Mouse (Mus musculus) embryonic facial prominence, embryonic 15.5 days (tissue): ENCODE measurements around the gene Cct4. TPM values are rescaled to one million over a fixed set of nuclear protein-coding genes. Genes with fewer than 3 reads are reported as not detected.

Source experiments
- ATAC-seq: fragments of 200-750 bp; cut with Nextera tagmentation; 2 replicates; pipeline ENCODE4 v1.8.0; 2017; ENCODE audit warnings: low read depth, moderate TSS enrichment; ENCODE audit not compliant: insufficient number of reproducible peaks, low FRiP score, low TSS enrichment
- H3K27ac ChIP-seq: fragments of 300-500 bp; sonication (generic); replicated peaks from 2 replicates; pipeline ENCODE4 v1.5.1; 2015; ENCODE audit warnings: mild to moderate bottlenecking, inconsistent platforms
- H3K27me3 ChIP-seq: fragments of 300-500 bp; sonication (generic); 2 replicates; pipeline ENCODE4 v1.6.1; 2015; ENCODE audit warnings: inconsistent platforms
- H3K36me3 ChIP-seq: fragments of 300-500 bp; sonication (generic); 2 replicates; pipeline ENCODE4 v1.6.1; 2015; ENCODE audit warnings: mild to moderate bottlenecking, inconsistent platforms
- H3K4me1 ChIP-seq: fragments of 300-500 bp; sonication (generic); 2 replicates; pipeline ENCODE4 v1.6.1; 2015; ENCODE audit warnings: inconsistent platforms
- H3K4me2 ChIP-seq: fragments of 300-500 bp; sonication (generic); replicated peaks from 2 replicates; pipeline ENCODE4 v1.6.1; 2015; ENCODE audit warnings: mild to moderate bottlenecking, inconsistent platforms
- H3K4me3 ChIP-seq: fragments of 300-500 bp; sonication (generic); replicated peaks from 2 replicates; pipeline ENCODE4 v1.5.1; 2015; ENCODE audit warnings: mild to moderate bottlenecking, inconsistent platforms
- H3K9ac ChIP-seq: fragments of 300-500 bp; sonication (generic); 2 replicates; pipeline ENCODE4 v1.6.1; 2015; ENCODE audit warnings: inconsistent platforms
- H3K9me3 ChIP-seq: fragments of 300-500 bp; sonication (generic); replicated peaks from 2 replicates; pipeline ENCODE4 v1.6.1; 2016; ENCODE audit warnings: inconsistent platforms
- WGBS: fragments of 180-500 bp; shearing (Covaris S2); methylation state at CpG from one replicate; pipeline ENCODE4 v1.1.7; 2015; 5-methylcytosine and 5-hydroxymethylcytosine counted together
- polyA plus RNA-seq: library from polyadenylated mRNA; unstranded; fragments of >200 nt; fragmentation: Nextera tagmentation; extraction: Ambion mirVana; gene quantifications from 2 replicates; pipeline ENCODE4 v1.2.1, GENCODE M21; 2015

The Cct4 gene
- polyA plus RNA-seq, 1 experiment from 2014 or later: 242 TPM

DNA sequence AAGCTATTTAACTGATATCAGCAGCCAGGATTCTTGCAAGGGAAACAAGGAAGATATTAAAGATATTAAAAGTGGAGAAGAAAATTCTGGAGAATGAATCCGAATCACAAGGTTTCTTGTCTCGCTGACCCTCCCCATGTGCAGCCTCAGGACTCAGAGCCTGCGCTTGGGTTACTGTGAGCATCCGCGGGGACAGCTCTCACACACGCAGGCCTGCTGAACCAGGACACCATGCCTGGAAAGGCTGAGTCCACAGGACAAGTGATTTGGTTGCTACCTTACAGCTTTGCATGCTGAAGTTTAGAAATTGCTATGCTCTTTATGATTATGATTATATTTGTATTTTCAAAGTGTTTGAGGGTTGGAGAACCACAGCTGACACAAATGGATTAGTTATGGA lies 39.1 kb downstream of the Cct4 start:
- Histone ChIP-seq H3K9ac (no peak overlapping the region), H3K9me3 (no peaks in the 10 kb centered on the region), H3K27ac (no peak overlapping the region), H3K4me3 (no peak overlapping the region), H3K27me3 (no peaks in the 10 kb centered on the region), H3K4me1 (no peaks in the 10 kb centered on the region), H3K36me3 (no peaks in the 10 kb centered on the region), H3K4me2 (no peak overlapping the region)
- ATAC-seq: no peak
- WGBS: 73% methylated on average over 6 of the region's 6 CpGs

DNA sequence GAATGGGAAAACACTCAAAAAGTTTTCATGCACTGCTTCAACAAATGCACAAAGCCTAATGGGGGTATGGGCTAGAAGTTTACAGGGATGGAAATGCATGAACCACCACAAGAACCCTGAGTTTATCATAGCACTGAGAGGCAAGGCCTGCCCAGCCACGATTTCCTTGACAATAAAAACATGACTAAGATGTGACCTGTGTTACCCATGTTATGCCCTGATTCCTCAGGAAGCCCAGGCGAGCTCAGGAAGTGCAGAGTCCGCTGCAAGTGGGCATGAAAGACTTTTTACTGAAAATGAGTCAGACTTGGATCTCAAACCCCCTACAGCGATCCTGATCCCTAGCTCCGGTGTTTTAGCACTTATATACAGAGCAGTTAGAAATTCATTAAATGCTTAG lies 56.9 kb downstream of the Cct4 start:
- 0 out of 2 replicates have a peak overlapping the region, but pooled peaks have one; percentile 15 for H3K4me2 ChIP-seq
- H3K9me3 ChIP-seq: no peaks in the 10 kb centered on the region
- H3K4me3 ChIP-seq: no peak overlapping the region
- WGBS: 50% methylated on average over 5 of the region's 5 CpGs
- no peaks in the 10 kb centered on the region for H3K27me3 ChIP-seq
- no peak overlapping the region for H3K27ac ChIP-seq
- ATAC-seq: no peak
- peaks cover 9% of the 10 kb centered on the region for H3K4me1 ChIP-seq
- H3K36me3 ChIP-seq: no peaks in the 10 kb centered on the region
- H3K9ac ChIP-seq: no peak overlapping the region

DNA sequence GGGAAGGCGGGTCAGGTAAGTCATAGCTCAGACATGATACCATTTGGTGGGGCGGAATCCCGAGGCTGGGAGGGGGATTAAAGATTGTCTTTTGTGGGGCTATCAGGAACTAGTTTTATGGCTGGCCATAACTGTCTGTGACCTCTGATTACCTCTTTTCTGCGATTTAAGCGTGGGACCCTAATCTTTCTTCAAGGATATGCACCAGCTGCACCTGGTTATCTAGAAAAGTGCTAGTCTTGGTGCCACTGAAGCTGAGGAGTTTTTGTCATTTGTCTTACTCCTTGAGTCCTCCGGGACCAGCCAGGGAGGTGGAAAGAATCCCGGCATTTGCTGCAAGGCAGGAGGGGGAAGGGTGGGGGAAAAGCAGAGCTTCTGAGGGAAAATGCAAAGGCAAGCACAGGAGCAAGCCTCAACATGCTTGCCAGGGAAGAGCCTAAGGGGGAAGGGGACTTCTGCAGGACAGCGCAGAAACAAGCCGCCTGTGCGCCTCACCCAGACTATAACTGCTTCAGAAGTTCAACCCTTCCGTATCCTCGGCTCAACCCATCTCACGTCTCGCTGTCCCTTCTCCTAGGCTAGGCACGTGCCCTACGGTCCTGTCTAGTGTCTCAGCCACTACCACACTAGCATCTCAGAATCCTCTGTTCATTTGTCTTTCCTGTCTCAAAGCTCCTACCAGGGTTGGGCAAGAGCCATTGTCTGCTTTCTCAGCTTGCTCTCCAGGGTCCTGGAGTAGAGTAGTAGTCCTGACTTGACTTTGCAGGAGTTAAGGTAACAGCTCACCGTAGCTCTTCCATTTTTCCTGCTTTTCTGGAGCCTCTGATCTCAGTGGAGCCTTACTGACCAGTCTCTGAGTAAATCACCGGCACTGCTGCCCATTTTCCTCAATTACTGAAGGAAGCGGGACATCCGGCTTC lies 57.6 kb downstream of the Cct4 start:
- WGBS: 25% methylated on average over 20 of the region's 20 CpGs
- H3K27ac ChIP-seq: no peak overlapping the region
- H3K4me2 ChIP-seq: peak overlapping the region; percentile 15
- no peak for ATAC-seq
- H3K4me3 ChIP-seq: no peak overlapping the region; the same call in 1 of the 2 replicates
- H3K36me3 ChIP-seq: no peaks in the 10 kb centered on the region
- no peaks in the 10 kb centered on the region for H3K27me3 ChIP-seq
- peaks cover 9% of the 10 kb centered on the region for H3K4me1 ChIP-seq
- H3K9ac ChIP-seq: no peak overlapping the region
- no peaks in the 10 kb centered on the region for H3K9me3 ChIP-seq

DNA sequence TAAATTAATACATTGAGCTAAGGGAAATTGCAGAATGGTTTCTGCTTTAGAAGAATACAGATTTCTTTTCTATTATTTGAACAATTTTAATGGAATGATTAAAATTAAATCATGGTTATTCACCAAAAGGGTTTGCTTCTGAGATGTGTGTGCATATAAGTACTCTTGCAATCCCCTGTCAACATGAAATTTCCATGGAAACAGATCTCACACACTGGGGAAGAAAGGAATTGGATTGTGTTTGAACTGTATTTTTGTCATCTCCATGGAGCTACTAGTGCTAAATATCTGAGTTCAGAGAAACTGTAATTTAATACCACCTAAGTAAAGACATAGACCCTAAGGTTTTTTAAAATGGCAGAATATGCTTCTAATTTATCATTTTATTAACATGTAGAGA lies 59.3 kb downstream of the Cct4 start:
- H3K27me3 ChIP-seq: no peaks in the 10 kb centered on the region
- no peak overlapping the region for H3K4me2 ChIP-seq
- H3K27ac ChIP-seq: no peak overlapping the region
- no peak overlapping the region for H3K9ac ChIP-seq
- H3K36me3 ChIP-seq: no peaks in the 10 kb centered on the region
- no peaks in the 10 kb centered on the region for H3K9me3 ChIP-seq
- no peak overlapping the region for H3K4me3 ChIP-seq
- no peak for ATAC-seq
- H3K4me1 ChIP-seq: peaks cover 9% of the 10 kb centered on the region

DNA sequence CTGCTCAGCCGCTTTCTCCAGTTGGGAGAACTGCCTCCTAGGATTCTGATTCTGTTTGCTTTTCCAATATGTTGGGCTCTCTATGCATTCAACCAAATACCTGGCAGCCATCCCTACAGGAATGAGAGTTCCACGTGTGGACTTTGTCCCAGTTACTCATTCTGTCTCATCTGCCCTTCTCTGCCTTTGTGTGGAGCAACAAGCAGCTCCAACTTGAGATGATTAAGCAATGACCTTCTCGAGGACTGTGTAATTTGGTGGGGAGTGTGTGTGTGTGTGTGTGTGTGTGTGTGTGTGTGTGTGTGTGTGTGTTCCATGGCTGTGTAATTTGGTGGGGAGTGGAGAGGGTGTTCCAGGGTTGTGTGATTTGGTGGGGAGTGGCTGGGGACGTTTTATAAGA lies 62.0 kb downstream of the Cct4 start:
- ATAC-seq: no peak
- Histone ChIP-seq H3K9ac (no peak overlapping the region), H3K4me3 (no peak overlapping the region), H3K9me3 (no peaks in the 10 kb centered on the region), H3K36me3 (no peaks in the 10 kb centered on the region), H3K4me2 (no peak overlapping the region), H3K27ac (no peak overlapping the region), H3K27me3 (no peaks in the 10 kb centered on the region), H3K4me1 (peaks cover 9% of the 10 kb centered on the region)
- WGBS: 54% methylated on average over 4 of the region's 4 CpGs

Other genes with a start within 250 kb of the Cct4 start
- gene B3gnt2, start 129.6 kb upstream of the Cct4 start, polyA plus RNA-seq: 9.1 and 11.7 TPM in 2 replicates
- 3.5 TPM in 2 replicates for gene Zrsr1, start 18.5 kb upstream of the Cct4 start, polyA plus RNA-seq
- gene Gm28048, start 8.4 kb upstream of the Cct4 start, polyA plus RNA-seq: 10.6 and 11.5 TPM in 2 replicates
- 332 and 342 TPM in 2 replicates for gene Commd1, start 8.1 kb upstream of the Cct4 start, polyA plus RNA-seq
- 10.2 and 16.3 TPM in 2 replicates for gene Fam161a, start 17.0 kb downstream of the Cct4 start, polyA plus RNA-seq